Mouse (Mus musculus): ENCODE data around the gene Ano9.

Ano9 gene

DNA sequence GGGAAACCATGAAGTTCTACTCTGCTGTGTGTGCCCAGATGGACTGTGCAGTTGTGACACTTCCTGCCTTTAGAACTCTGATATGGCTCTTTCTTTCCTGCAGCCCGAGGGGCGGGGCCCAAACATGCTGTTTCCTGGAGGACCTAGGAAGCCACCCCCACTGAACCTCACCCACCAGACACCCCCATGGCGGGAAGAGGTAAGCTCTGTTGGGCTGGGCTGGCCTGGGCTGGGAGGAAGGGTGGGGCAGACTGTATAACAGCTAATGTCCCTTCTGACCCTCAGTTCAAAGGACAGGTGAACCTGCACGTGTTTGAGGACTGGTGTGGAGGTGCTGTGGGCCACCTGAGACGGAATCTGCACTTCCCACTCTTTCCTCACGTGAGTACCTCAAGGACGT is 53.4 kb downstream of the Ano9 start:
- DNase-seq (ENCODE audit: inconsistent age in 2 of 2, low spot score in 1 of 2) = no peak

DNA sequence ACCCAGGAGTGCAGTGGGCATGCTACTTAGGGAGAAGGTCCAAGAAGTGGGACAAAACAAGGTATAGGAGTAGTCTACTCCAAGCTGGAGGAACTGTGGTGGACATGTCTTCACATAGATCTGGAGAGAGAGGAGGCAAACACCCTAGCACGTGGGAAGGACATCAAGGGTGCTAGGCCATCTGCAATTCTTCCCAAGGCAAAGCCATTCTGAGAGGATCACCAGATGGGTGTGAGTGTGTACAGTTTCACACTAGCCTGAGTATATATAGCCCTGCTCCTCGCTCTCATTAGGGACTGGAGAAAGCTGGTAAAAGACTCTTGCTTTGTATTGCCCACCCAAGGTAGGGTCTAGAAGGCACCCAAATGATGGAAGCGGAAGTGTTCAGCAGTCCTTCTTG is 54.3 kb downstream of the Ano9 start:
- DNase-seq (ENCODE audit: inconsistent age in 2 of 2, low spot score in 1 of 2) = no peak

DNA sequence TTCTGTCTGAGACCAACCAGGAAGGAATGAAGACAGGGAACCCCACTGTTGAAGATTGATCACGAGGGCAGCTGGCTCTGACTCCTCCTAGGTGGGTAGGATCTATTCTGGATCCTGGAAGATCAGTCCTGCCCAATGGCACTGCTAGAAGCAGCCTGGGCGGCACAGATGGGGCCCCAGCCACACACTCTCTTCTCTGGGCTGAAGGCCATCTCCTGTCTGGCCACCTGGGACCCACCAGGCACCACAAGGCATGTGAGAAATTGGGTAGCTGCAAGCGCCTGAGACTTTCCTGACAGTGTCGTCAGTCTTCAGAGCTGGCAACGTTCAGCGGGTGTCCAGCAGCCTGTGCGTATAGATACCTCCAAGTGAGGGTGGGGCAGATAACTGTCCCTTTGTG is 55.1 kb downstream of the Ano9 start:
- no peak for DNase-seq (ENCODE audit: inconsistent age in 2 of 2, low spot score in 1 of 2)

DNA sequence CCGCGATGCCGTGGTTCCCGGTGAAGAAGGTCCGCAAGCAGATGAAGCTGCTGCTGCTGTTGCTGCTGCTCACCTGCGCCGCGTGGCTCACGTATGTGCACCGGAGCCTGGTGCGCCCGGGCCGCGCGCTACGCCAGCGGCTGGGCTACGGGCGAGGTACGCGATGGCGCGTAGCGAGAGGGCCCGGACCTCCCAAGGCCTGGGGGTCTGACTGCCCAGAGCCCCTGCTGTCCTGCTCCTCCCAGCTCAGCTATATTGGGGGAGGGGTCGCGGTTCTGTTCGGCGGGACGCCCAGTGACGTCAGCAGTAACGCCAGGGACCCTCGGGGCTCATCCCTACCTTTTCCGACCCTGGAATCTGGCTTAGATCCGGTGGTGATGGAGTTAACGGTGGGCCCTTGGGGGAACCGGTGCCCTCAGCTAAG is 56.3 kb downstream of the Ano9 start:
- no peak for DNase-seq (ENCODE audit: inconsistent age in 2 of 2, low spot score in 1 of 2)

DNA sequence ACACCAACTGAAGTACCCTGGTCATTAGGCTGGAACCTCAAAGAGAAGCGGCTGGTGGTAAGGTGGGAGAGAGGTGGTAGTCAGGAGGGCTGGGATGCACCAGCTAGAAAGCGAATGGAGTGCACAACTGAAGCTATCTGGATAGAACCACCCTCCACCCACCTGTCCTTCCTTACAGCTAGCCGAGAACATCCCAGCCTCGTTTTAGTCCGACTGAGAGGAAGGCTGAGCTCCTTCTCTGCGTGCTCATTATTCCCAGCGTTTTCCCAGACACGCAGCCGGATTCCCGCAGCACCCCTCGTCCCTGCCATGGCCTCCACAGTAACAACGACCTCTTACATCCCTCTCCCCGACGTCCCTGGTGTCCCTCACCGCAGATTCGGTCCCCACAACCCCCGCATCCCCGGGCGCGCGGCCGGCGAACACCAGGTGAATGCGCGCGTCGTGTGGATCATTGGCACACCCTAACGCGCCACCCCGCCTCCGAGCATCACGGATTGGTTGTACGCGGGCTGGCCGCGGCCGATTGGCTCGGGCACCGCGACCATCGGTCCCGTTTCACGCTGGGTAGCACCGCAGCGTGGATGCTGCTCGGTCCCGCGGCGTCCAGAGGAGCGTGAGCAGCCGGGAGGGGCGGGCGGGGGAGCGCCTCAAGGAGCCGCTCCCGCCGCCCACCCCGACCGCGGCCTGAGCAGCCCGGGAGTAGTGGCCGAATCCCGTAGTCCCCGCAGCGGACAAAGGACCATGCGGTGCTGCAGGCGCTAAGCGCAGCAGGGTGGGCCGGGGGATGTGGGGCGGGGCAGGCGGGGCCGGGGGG is 57.0 kb downstream of the Ano9 start, which contains the start of gene B4galnt4:
TSS of gene B4galnt4 (plus strand) at position 679 of the 817 bp plus-strand sequence.
- peak; percentile 76 to 82 for DNase-seq (ENCODE audit: inconsistent age in 2 of 2, low spot score in 1 of 2)

DNA sequence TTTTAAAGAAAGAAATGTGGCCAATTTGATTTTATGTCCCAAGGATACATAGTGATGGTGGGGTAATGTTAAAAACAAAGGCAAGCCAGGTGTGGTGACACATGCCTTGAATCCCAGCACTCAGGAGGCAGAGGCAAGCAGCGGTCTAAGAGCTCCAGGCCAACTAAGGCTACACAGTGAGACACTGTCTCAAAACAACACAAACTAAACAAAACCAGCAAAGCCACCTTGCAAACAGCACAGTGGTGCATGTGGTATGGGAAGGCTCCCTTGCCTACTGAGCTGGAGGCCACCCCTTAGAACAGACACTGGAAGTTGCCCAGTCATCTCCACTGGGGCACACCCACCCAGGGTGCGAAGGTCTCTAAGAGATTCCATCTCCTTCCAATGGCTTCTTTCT is 57.7 kb downstream of the Ano9 start:
- DNase-seq (ENCODE audit: inconsistent age in 2 of 2, low spot score in 1 of 2) = no peak

DNA sequence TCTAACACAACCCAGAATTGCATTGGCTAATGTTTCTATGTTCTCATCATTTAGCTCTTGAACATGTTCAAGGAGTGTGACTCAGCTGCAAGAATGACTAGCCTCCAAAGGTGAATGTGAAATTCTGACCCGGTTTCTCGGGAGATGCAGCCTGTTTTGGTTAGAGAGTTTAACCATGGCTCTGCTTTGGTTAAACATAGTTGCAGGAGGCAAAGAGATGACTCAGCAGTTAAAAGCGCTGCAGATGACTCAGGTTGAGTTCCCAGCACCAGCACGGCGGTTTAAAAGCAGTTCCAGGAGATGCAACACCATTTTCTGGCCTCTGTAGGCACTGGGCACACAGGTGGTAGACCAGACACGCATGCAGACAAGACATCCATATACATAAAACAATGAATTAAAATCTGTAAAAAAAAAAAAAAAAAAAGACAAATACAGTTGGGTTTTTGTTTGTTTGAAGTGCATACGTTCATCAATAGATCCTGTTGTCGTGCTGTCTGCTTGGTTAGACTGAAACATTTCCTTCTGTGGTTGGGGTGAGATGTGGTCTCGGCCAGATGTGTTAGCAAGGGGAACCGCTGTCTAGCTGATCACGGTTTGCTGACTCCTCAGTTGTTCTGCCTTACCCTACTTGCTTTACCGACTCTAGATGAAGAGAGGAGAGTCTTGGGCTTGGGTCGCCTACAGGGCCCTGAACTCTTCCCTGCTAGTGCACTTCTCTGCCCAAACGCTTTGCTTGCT is 58.8 kb downstream of the Ano9 start:
- DNase-seq (ENCODE audit: inconsistent age in 2 of 2, low spot score in 1 of 2) = no peak

DNA sequence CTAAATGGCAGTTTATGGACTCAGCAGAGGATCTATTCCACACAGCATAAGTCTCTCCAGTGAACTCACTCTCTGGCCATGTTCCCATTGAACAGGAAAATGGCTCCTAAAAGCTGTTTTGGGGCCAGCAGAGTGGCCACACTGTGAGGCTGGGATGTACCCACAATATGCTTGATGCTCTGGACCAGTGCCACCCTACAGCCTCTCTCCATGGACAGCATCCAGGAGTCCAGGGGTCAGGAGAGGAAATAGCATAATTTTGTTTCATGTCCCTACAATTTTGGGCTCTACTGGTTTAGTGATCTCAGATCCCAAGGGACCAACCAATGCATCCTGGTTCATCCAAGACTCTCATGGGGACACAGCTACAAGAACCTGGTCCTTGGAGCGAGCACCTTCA is 60.1 kb downstream of the Ano9 start:
- no peak for DNase-seq (ENCODE audit: inconsistent age in 2 of 2, low spot score in 1 of 2)

DNA sequence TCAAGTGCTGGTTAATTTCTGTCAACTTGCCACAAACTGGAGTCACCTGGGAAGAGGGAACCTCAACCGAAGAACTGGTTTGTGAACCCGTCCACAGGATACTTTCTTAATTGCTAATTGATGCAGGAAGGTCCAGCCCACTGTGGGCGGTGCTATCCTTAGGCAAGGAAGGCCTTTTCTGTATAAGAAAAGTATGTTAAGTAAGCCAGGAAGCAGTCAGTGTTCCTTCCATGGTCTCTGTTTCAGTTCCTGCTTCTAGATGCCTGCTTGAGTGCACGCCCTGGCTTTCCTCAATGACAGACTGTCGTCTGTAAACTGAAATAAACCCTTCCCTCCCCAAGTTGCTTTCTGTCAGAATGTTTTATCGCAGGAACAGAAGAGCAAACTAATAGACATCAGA is 60.6 kb downstream of the Ano9 start:
- no peak for DNase-seq (ENCODE audit: inconsistent age in 2 of 2, low spot score in 1 of 2)

DNA sequence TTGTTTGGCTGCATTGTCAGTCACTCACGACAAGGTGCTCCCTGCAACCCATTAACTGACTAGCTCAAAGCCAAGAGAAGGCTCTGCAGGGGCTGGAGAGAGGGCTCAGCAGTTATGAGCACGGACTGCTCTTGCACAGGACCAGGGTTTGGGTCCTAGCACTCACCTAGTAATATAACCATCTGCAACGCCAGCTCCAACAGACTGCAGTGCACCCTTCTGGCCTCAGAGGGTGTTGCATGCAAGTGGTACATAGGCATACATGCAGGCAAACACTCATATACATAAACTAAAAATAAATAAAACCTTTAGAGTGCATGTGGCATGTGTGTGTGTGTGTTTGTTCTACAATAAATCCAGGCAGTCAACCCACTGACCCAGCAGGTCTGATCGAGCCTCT is 61.8 kb downstream of the Ano9 start:
- no peak for DNase-seq (ENCODE audit: inconsistent age in 2 of 2, low spot score in 1 of 2)

DNA sequence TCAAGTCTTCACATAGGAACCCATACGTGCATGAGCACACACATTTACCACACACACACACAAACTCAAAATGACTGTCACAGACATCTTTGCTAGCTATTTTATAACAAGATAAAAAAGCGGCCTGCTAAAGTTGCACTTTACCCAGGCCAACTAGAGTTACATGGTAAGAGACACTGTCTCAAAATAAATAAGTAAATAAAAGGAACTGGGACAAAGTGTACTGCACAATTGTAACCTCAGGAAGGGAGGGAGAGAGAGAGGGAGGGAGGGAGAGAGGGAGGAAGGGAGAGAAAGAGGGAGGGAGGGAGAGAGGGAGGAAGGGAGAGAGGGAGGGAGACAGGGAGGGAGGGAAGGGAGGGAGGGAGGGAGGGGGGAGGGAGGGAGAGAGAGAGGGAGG is 65.2 kb downstream of the Ano9 start:
- no peak for DNase-seq (ENCODE audit: inconsistent age in 2 of 2, low spot score in 1 of 2)

DNA sequence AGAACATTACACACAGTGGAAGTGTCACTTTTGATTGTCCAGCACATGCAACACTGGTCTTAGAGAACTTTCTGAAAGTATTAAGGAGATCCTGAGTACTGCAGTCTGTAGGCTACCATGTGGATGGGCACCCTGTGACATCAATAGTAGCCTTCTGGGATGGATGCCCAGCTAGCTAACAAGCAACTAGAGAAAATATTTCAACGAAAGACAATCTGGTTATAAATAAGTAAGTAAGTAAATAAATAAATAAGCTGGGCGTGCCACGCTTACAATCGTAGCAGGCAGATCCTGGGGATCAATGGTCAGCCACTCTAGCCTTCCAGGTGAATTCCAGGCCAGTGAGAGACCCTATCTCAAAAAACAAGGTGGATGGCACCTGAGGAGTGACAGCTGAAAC is 65.6 kb downstream of the Ano9 start:
- no peak for DNase-seq (ENCODE audit: inconsistent age in 2 of 2, low spot score in 1 of 2)

All from adrenal gland, adult (tissue).